Mouse (Mus musculus): Measurements from ENCODE around the gene Capg. TPM values are rescaled to one million over a fixed set of nuclear protein-coding genes. Genes with fewer than 3 reads are reported as not detected.

The Capg gene
- total and polyA plus RNA-seq, 3 experiments: 241 to 283 TPM; not detected in 1

GRCm38 (mm10) chr6:72588307-72588706 lies 44.1 kb downstream of the Capg start (continued):
- no peak for TF ChIP-seq ETS1 (IDR thresholded peaks at IDR 0.05; ENCODE audit: low read depth, low read length)
- no peak for TF ChIP-seq NRF1 (IDR thresholded peaks at IDR 0.05; ENCODE audit: insufficient read depth, low read depth, low read length, poor library complexity, severe bottlenecking)

- Histone ChIP-seq H3K27me3 (ENCODE audit: control insufficient read depth in 1 of 2, insufficient read depth in 2 of 2, low read length in 2 of 2) (no peaks in the 10 kb centered on the region), H3K4me3 (ENCODE audit: control insufficient read depth in 1 of 2, insufficient read depth in 1 of 2, low read depth in 2 of 2, low read length in 2 of 2) (no peak overlapping the region), H3K79me2 (ENCODE audit: control insufficient read depth, insufficient read depth, low read length, poor library complexity) (no peaks in the 10 kb centered on the region), H3K9me3 (replicated peaks; ENCODE audit: insufficient read depth, low read length) (no peaks in the 10 kb centered on the region), H3K4me1 (ENCODE audit: control insufficient read depth in 1 of 2, insufficient read depth in 2 of 2, low read length in 2 of 2) (no peaks in the 10 kb centered on the region), H3K36me3 (ENCODE audit: control insufficient read depth in 1 of 2, insufficient read depth in 2 of 2, low read length in 2 of 2) (no peaks in the 10 kb centered on the region), H3K27ac (ENCODE audit: control insufficient read depth, low read depth, low read length) (no peak overlapping the region), H3K9ac (ENCODE audit: control insufficient read depth, low read depth, low read length, poor library complexity, severe bottlenecking) (no peak overlapping the region)
- TF ChIP-seq NRF1 (IDR thresholded peaks at IDR 0.05; ENCODE audit: insufficient read depth, low read depth, low read length, poor library complexity, severe bottlenecking) (no peak), ELF1 (IDR thresholded peaks at IDR 0.05; ENCODE audit: low read depth, low read length) (no peak), POLR2A (IDR thresholded peaks at IDR 0.05; ENCODE audit: control insufficient read depth in 1 of 2, insufficient read depth in 1 of 2, low read depth in 1 of 2, low read length in 2 of 2, poor library complexity in 1 of 2) (no peak), USF1 (IDR thresholded peaks at IDR 0.05; ENCODE audit: low read depth, low read length) (no peak), UBTF (IDR thresholded peaks at IDR 0.05; ENCODE audit: borderline replicate concordance, insufficient read depth, low read depth, low read length) (no peak), POLR2AphosphoS5 (IDR thresholded peaks at IDR 0.05; ENCODE audit: borderline replicate concordance, low read depth, low read length) (no peak), MYC (IDR thresholded peaks at IDR 0.05; ENCODE audit: low read depth, low read length) (no peak), ZKSCAN1 (IDR thresholded peaks at IDR 0.05; ENCODE audit: low read depth, low read length) (no peak), KAT2A (conservative IDR thresholded peaks at IDR 0.05; ENCODE audit: low read depth, low read length) (no peak), RAD21 (IDR thresholded peaks at IDR 0.05; ENCODE audit: low read depth, low read length) (no peak), NELFE (IDR thresholded peaks at IDR 0.05; ENCODE audit: low read depth, low read length) (no peak), TCF12 (IDR thresholded peaks at IDR 0.05; ENCODE audit: low read depth, low read length) (no peak), HCFC1 (IDR thresholded peaks at IDR 0.05; ENCODE audit: low read depth, low read length) (no peak), ZMIZ1 (IDR thresholded peaks at IDR 0.05; ENCODE audit: low read depth, low read length) (no peak), MYB (IDR thresholded peaks at IDR 0.05; ENCODE audit: low read depth, low read length) (no peak)
- DNase-seq (ENCODE audit: low read depth, low spot score): no peak
Observed at GRCm38 (mm10) chr6:72590111-72590510, 45.9 kb downstream of the Capg start.

GRCm38 (mm10) chr6:72593011-72593803 lies 49.0 kb downstream of the Capg start:
- Histone ChIP-seq H3K9me3 (replicated peaks; ENCODE audit: insufficient read depth, low read length) (no peaks in the 10 kb centered on the region), H3K27me3 (ENCODE audit: control insufficient read depth in 1 of 2, insufficient read depth in 2 of 2, low read length in 2 of 2) (no peaks in the 10 kb centered on the region), H3K4me1 (ENCODE audit: control insufficient read depth in 1 of 2, insufficient read depth in 2 of 2, low read length in 2 of 2) (peaks cover 0 to 9% of the 10 kb centered on the region in 2 experiments; a peak in 1 of 4 replicates), H3K79me2 (ENCODE audit: control insufficient read depth, insufficient read depth, low read length, poor library complexity) (no peaks in the 10 kb centered on the region; the same call in 1 of the 2 replicates), H3K27ac (ENCODE audit: control insufficient read depth, low read depth, low read length) (no peak overlapping the region), H3K4me3 (ENCODE audit: control insufficient read depth in 1 of 2, insufficient read depth in 1 of 2, low read depth in 2 of 2, low read length in 2 of 2) (no peak overlapping the region), H3K9ac (ENCODE audit: control insufficient read depth, low read depth, low read length, poor library complexity, severe bottlenecking) (no peak overlapping the region), H3K36me3 (ENCODE audit: control insufficient read depth in 1 of 2, insufficient read depth in 2 of 2, low read length in 2 of 2) (peaks cover 0 to 2% of the 10 kb centered on the region in 2 experiments; a peak in 1 of 4 replicates)
- no peak for DNase-seq (ENCODE audit: low read depth, low spot score)
- TF ChIP-seq RCOR1 (IDR thresholded peaks at IDR 0.05; ENCODE audit: low read depth, low read length) (no peak), CTCF (IDR thresholded peaks at IDR 0.05 in 2 of 3, conservative IDR thresholded peaks at IDR 0.05 in 1 of 3; ENCODE audit: control insufficient read depth in 1 of 3, insufficient read depth in 1 of 3, low read depth in 2 of 3, low read length in 3 of 3, poor library complexity in 1 of 3, severe bottlenecking in 1 of 3) (no peak), MAX (IDR thresholded peaks at IDR 0.05; ENCODE audit: low read length) (no peak), ELF1 (IDR thresholded peaks at IDR 0.05; ENCODE audit: low read depth, low read length) (no peak), RAD21 (IDR thresholded peaks at IDR 0.05; ENCODE audit: low read depth, low read length) (no peak), MEF2A (IDR thresholded peaks at IDR 0.05; ENCODE audit: extremely low read depth, insufficient replicate concordance, low read depth, low read length, poor library complexity, severe bottlenecking) (no peak), E2F4 (IDR thresholded peaks at IDR 0.05; ENCODE audit: borderline replicate concordance, low read depth, low read length) (no peak), TAL1 (IDR thresholded peaks at IDR 0.05; ENCODE audit: low read length) (no peak), USF2 (IDR thresholded peaks at IDR 0.05; ENCODE audit: borderline replicate concordance in 1 of 2, insufficient read depth in 1 of 2, low read depth in 1 of 2, low read length in 2 of 2) (no peak), MAZ (IDR thresholded peaks at IDR 0.05; ENCODE audit: low read depth, low read length) (no peak), ZMIZ1 (IDR thresholded peaks at IDR 0.05; ENCODE audit: low read depth, low read length) (no peak), ZNF384 (IDR thresholded peaks at IDR 0.05; ENCODE audit: low read depth, low read length) (no peak), MYC (IDR thresholded peaks at IDR 0.05; ENCODE audit: low read depth, low read length) (no peak), TCF12 (IDR thresholded peaks at IDR 0.05; ENCODE audit: low read depth, low read length) (no peak), SIN3A (IDR thresholded peaks at IDR 0.05; ENCODE audit: low read length) (no peak), ZC3H11A (IDR thresholded peaks at IDR 0.05; ENCODE audit: low read depth, low read length) (no peak)
